Mouse (Mus musculus) common myeloid progenitor, adult 5-6 weeks (primary cell): ENCODE measurements around the gene Ube2o. TPM values are rescaled to one million over a fixed set of nuclear protein-coding genes. Genes with fewer than 3 reads are reported as not detected.

Experiments
- ATAC-seq: replicated peaks from 2 replicates; pipeline ENCODE4 v1.8.0; 2016; ENCODE audit warnings: low read depth, mild to moderate bottlenecking, moderate TSS enrichment, inconsistent platforms; ENCODE audit not compliant: poor library complexity, severe bottlenecking
- total RNA-seq: library from RNA; stranded (forward); fragments of 200-1000, 187-1606 nt; gene quantifications from 2 replicates; pipeline ENCODE4 v1.2.3, GENCODE M21; 2017

The Ube2o gene
- 7.6 and 8.5 TPM in 2 replicates for total RNA-seq

DNA sequence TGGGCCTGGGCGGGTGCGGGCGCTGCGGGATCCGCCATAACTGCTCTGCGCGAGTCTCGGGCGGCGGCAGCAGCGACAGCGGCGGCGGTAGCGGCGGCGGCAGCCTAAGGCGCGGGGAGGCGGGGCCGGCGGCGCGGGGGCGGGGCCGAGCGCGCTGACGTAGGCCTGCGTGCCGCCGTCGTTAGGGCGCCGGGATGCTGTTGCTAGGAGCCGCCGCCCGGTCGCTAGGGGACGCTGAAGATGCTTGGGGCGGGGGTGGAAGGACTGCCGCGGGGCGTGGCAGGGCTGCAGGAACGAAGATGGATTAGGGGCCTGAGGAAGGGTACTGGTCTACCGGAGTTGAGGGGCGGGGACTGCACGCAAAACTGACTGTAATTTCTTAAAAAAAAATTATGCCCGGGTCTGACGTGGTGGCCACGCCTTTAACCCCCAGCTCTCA, at the start of gene Ube2o:
Gene Ube2o, minus strand, starts transcription at position 72 of the 439 bp plus-strand sequence.
- ATAC-seq, result peak; percentile 84

DNA sequence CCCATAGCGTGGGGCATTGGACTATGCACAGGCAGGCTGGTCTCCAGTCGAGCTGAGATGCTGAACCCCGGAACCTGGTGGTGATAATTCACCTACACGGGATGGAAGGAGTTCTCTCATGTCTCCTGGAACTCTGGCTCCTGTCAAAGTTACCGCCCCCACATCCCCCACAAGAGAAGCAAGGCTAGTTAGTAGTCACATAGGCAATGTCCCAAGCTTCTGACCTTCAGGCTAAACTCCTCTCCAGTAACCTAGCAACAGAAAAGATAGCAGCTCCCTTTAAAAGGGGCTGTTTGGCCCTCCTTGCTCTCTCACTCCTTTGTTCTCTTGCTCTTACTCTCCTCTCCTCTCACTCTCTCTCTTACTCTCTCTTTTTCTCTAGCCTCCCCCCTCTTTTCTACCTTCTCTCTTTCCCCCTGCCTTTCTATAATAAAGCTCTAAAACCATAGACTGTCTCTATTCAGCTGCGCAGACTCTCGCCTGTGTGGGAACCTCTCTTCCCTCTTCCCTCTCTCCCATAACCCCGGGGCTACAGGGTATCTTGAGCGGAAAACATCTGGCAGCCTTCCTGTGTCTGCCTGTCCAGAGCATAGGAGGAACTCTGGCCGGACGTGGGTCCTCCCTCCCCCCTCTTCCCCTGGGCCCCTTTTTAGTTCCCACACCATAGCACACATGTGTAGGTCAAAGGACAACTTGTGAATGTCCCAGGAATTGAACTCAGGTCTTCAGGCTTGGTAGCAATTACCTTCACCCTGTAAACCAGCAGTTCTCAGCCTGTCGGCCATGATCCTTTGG, 49.1 kb upstream of the Ube2o start:
- ATAC-seq, result no peak

GRCm38 (mm10) chr11:116629472-116629871, 48.2 kb upstream of the Ube2o start:
- ATAC-seq, result no peak

- ATAC-seq, result peak; percentile 69
These were observed 47.5 kb upstream of the Ube2o start for GRCm38 (mm10) chr11:116628712-116629111.

- ATAC-seq, result no peak
These were observed 46.1 kb upstream of the Ube2o start for GRCm38 (mm10) chr11:116627072-116628020.

DNA sequence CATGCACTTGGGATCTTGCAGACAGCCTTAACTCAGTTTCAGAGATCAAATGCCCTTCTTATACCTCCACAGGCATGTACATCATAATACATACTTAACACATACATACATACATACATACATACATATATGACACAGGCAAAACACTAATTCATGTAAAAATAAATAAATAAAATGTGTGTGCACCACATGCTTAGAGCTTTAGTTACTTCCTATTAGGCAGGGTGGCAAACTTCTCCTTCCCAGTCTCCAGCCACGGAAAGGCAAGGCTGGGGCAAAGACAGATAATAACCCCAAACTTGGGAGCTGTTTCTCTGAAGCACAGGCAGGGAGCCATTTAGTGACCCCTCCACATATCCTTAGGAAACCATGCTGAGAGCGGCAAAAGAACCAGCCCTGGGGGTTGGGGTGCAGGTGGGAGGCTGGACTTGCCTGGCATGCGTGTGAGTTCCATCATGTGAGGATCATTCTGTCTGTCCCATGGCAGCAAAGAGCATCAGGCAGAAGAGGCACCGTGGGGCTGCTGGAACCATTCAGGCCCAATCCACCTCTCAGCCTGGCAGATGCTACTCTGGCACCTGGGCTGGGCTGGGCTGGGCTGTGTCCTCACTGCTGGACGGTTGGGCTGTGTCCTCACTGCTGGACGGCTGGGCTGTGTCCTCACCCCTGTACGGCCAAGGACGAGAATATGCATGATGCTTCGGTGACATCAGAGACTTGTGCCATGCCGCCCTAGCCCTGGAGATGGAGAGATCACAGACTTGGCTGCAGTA, 45.2 kb upstream of the Ube2o start, which contains the start of gene Rhbdf2:
Gene Rhbdf2, minus strand, starts transcription at position 721 of the 773 bp plus-strand sequence.
- no peak for ATAC-seq

- no peak for ATAC-seq
These were observed 44.1 kb upstream of the Ube2o start for GRCm38 (mm10) chr11:116625081-116626000.

DNA sequence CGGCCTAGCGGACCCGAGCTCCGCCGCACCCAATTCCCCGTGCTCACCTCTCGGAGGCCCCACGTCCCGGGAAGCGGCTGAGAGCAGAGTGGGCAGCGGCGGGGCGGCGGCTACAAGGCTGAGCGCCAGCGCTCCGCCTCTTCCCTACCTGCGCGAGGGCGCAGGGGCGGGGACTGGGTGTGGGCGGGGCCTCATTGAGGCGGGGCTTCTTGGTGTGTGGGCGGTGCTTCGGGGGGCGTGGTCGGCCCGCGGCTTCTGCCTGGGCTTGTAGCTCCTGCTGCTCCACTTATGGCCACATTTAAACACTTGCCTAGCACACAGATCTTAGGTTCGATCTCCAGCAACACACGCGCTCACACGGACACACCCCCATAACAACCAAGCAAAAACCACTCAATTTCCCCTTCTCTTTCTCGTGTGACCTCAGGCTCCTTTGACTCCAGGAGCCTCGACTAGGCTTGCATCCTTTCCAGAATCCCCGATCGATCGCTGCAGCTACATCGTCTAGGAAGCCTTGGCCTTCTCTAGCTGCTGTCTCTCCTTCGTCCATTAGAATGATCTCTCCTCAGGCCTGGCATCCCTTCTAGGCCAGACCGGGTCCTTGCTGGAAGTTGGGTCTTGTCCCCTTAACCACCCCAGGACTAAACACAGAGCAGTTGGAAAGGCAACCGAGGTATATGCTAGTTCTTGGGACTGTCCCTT, 43.0 kb upstream of the Ube2o start:
- peak; percentile 71 for ATAC-seq

GRCm38 (mm10) chr11:116623281-116624124, 42.3 kb upstream of the Ube2o start:
- ATAC-seq, result no peak; the same call in 1 of the 2 replicates

GRCm38 (mm10) chr11:116621258-116621704, 40.0 kb upstream of the Ube2o start:
- ATAC-seq, result no peak

GRCm38 (mm10) chr11:116620559-116621253, 39.5 kb upstream of the Ube2o start:
- no peak for ATAC-seq

DNA sequence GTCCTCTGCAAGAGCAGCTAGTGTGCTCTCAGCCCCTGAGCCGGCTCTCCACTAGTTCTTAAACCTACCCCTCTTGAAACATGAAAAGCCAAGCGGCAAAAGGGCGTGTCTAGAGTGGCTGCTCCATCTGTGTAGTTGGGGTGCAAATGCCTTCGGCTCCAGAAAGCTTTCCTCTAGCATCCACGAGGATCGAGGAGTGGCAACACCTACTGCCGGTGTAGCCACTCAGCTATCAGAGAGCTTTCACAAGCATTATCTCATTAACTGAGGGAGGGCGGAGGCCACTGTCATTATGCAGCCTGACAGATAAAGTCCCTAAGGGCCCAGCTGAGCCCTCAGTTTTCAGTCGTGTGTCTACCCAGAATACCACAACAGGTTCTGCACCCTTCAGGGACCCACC, 38.8 kb upstream of the Ube2o start:
- no peak for ATAC-seq

DNA sequence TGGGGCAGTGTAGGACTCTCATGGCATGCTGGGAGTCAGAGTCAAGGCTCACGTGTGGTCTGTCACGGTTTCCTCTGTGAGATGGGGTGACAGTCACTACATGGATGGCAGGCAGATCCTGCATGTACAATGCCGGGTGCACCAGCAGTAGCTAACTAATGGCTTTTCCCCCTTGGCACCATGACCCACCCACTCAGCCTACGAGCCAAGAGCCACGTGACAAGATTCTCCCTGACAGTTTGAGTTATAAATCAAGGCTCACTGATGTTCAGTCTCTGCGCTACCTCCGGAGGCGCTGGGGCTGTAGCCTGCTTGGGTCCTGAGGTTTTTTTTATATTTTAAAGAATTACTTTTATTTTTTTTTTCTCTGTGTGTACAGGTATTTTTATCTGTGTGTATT, 38.3 kb upstream of the Ube2o start:
- ATAC-seq, result no peak

DNA sequence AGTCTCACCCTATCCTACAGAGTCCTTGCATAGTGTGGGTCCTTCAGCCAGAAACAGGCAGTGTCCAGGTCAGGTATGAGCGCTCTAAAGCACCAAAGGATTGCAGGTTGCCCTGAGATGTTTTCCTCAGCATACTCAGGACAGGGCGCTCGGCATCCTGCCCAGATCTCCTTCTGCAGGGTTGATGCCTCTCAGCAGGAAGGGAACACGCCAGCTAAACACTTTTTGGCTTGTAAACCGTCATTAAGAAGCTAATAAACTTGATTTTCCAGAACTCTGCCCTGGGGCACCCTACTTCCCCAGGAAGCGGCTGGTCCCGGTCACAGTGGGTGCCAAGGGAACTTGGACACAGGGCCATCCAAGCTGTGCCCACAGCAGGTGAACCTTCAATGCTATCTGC, 37.9 kb upstream of the Ube2o start:
- no peak for ATAC-seq

GRCm38 (mm10) chr11:116618666-116619065, 37.4 kb upstream of the Ube2o start:
- no peak for ATAC-seq

DNA sequence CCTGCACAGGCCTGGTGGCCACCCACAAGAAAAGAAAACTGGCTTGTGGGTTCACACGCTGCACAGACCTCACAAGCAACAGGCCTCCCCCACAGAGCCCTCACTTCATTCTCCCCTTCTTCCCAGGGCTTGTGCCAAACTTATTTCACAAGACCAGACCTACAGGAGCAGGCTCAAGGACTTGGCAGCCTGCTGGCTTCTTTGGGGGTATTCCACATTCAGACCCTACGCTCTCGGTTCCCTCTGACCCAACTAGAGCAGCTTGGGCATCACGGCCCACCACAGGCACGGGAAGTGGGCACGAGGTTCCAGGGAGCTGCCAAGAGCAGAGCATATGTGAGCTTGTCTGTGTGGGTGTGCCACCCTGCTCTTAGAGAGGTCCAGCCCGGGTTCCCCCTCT, 36.4 kb upstream of the Ube2o start:
- peak; percentile 20; the same call in 1 of the 2 replicates for ATAC-seq
